Comparison of ENCODE assay signal across 22 mouse cellular contexts in the genomic region with DNA sequence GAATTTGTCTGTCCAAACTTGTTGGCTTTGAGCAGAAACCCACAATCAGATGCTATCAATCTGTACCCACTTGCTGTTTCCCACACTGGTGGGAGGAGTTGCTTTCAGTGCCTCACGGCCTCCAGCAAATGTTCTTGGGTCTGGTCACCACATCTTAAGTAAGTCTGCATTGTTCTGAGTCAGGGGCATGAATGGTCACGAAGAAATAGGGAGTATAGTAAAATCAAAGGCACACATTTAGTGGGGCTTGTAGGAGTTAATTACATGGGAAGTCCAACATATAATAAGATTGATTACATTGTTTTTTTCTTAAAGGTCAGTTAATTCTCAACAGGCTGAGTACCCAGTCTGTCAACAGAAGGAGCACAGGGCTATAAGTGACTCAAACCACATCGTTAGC. TPM values are rescaled to one million over a fixed set of nuclear protein-coding genes. Genes with fewer than 3 reads are reported as not detected.
"Had no signal": no experiment of that assay in that cellular context is flagged by ENCODE, and none has a peak within 500 bp of the region (broad histone marks: within the 10 kb centered on the region; RNA-seq: fewer than 3 reads in every experiment).

No protein-coding gene starts in this region.

- H3K4me3 ChIP-seq: lung, embryonic 15.5 days; megakaryocyte, embryonic 14.5 days; midbrain, embryonic 13.5 days; midbrain, embryonic 15.5 days; neural tube, embryonic 12.5 days; stomach, embryonic 15.5 days had no signal

- H3K9me3 ChIP-seq: lung, embryonic 15.5 days; midbrain, embryonic 13.5 days; midbrain, embryonic 15.5 days; neural tube, embryonic 12.5 days; stomach, embryonic 15.5 days had no signal

- H3K4me2 ChIP-seq: lung, embryonic 15.5 days; midbrain, embryonic 11.5 days; midbrain, embryonic 13.5 days; midbrain, embryonic 15.5 days; neural tube, embryonic 12.5 days; stomach, embryonic 15.5 days had no signal

- H3K4me1 ChIP-seq: lung, embryonic 15.5 days; midbrain, embryonic 13.5 days; midbrain, embryonic 15.5 days; neural tube, embryonic 12.5 days; stomach, embryonic 15.5 days had no signal

- H3K9ac ChIP-seq: liver, postnatal 0 days; lung, embryonic 15.5 days; midbrain, embryonic 13.5 days; midbrain, embryonic 15.5 days; neural tube, embryonic 12.5 days; stomach, embryonic 15.5 days had no signal

- H3K36me3 ChIP-seq: lung, embryonic 15.5 days; midbrain, embryonic 13.5 days; midbrain, embryonic 15.5 days; neural tube, embryonic 12.5 days; stomach, embryonic 15.5 days had no signal

- DNase-seq: liver, postnatal 0 days; lung, adult 2 months; lung, postnatal 14 days; lung, postnatal 36 days; right cerebral cortex, postnatal 14 days had no signal

- H3K27ac ChIP-seq: lung, embryonic 15.5 days; macrophage; midbrain, embryonic 13.5 days; midbrain, embryonic 15.5 days; neural tube, embryonic 12.5 days; stomach, embryonic 15.5 days; stomach, postnatal 0 days had no signal

- H3K27me3 ChIP-seq: lung, embryonic 15.5 days; midbrain, embryonic 13.5 days; midbrain, embryonic 15.5 days; neural tube, embryonic 12.5 days; stomach, embryonic 15.5 days had no signal

- ATAC-seq: liver, postnatal 0 days; lung, postnatal 0 days; midbrain, embryonic 13.5 days had no signal

RNA-seq across cellular contexts. Expression of gene Cpxm1, which starts 14.2 kb away (rescaled TPM):
- total RNA-seq: neutrophil, adult 5-6 weeks had no signal
- polyA plus RNA-seq: macrophage had no signal

RNA-seq across cellular contexts. Expression of gene Gm28372, which starts 21.8 kb away (rescaled TPM):
- total RNA-seq: megakaryocyte progenitor cell, adult 5-6 weeks; midbrain, postnatal 0 days; monocyte, adult 5-6 weeks; neutrophil, adult 5-6 weeks had no signal
- polyA plus RNA-seq: liver, postnatal 0 days; lung, adult 2 months; lung, embryonic 15.5 days; lung, postnatal 0 days; macrophage; midbrain, embryonic 11.5 days; spleen, adult 2 months; stomach, postnatal 0 days; thymus, adult 2 months had no signal

RNA-seq across cellular contexts. Expression of gene 1700020A23Rik, which starts 21.9 kb away (rescaled TPM):
- total RNA-seq: megakaryocyte progenitor cell, adult 5-6 weeks; midbrain, postnatal 0 days; monocyte, adult 5-6 weeks; neutrophil, adult 5-6 weeks had no signal
- polyA plus RNA-seq: liver, postnatal 0 days; lung, adult 2 months; lung, embryonic 15.5 days; lung, postnatal 0 days; macrophage; midbrain, embryonic 11.5 days; midbrain, embryonic 15.5 days; spleen, adult 2 months; stomach, embryonic 15.5 days; stomach, postnatal 0 days had no signal

RNA-seq across cellular contexts. Expression of gene Tmem239, which starts 23.1 kb away (rescaled TPM):
- total RNA-seq: megakaryocyte progenitor cell, adult 5-6 weeks; midbrain, postnatal 0 days; monocyte, adult 5-6 weeks; neutrophil, adult 5-6 weeks had no signal
- polyA plus RNA-seq: liver, postnatal 0 days; lung, adult 2 months; lung, embryonic 15.5 days; lung, postnatal 0 days; macrophage; midbrain, embryonic 11.5 days; midbrain, embryonic 13.5 days; midbrain, postnatal 0 days; neural tube, embryonic 12.5 days; neural tube, embryonic 14.5 days; spleen, adult 2 months; stomach, embryonic 15.5 days; stomach, postnatal 0 days; thymus, adult 2 months had no signal
